Mouse (Mus musculus) stomach, adult 2 months (tissue): ENCODE results near the gene Olfr958. TPM values are rescaled to one million over a fixed set of nuclear protein-coding genes. Genes with fewer than 3 reads are reported as not detected.

Experiments used
- polyA plus RNA-seq: library from polyadenylated mRNA; depleted of rRNA; stranded (reverse); fragments of >200 nt; gene quantifications from 2 replicates; pipeline ENCODE4 v1.2.3, GENCODE M21; 2012; rRNA removed

The Olfr958 gene
- polyA plus RNA-seq, result not detected in 2 replicates

DNA sequence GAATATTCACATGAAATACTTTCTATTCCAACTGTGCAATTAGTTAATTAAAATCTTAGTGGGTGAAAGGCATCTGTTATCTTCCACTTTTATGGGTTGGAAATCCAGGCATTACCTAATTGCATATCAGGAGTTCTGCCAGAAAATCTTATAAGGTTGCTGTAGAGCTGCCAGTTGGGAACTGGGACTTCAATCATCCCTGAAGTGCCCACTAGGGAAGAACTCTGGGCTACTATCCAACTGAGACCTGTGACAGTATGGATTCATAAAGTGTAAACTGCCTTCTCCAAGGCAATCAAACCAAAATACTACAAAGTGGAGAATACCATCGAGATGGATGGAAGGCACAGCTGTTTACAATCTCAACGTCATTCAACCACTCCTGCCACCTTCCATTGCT lies at the start of gene Olfr958:
Olfr958 (minus strand) TSS at position 109 of the 400 bp plus-strand sequence.

GRCm38 (mm10) chr9:39575469-39575868 lies 21.6 kb upstream of the Olfr958 start, which contains the start of gene Olfr959:
Olfr959 (minus strand) TSS chr9:39575569.

GRCm38 (mm10) chr9:39515531-39515930 lies 38.3 kb downstream of the Olfr958 start, which contains the start of gene Olfr957:
Olfr957 (minus strand) TSS chr9:39515809.

Other genes with a start within 250 kb of the Olfr958 start
- not detected in 2 replicates for gene Olfr948, start 228.0 kb downstream of the Olfr958 start, polyA plus RNA-seq
- gene Olfr951, start 166.6 kb downstream of the Olfr958 start, polyA plus RNA-seq, result not detected in 2 replicates
- not detected in 2 replicates for gene Olfr952, start 126.9 kb downstream of the Olfr958 start, polyA plus RNA-seq
- not detected in 2 replicates for gene Olfr954, start 97.4 kb downstream of the Olfr958 start, polyA plus RNA-seq
- not detected in 2 replicates for gene Olfr955, start 82.1 kb downstream of the Olfr958 start, polyA plus RNA-seq
- not detected in 2 replicates for gene Olfr44, start 60.1 kb downstream of the Olfr958 start, polyA plus RNA-seq
- gene Olfr957, start 38.2 kb downstream of the Olfr958 start, polyA plus RNA-seq, result not detected in 2 replicates
- not detected in 2 replicates for gene Olfr959, start 21.5 kb upstream of the Olfr958 start, polyA plus RNA-seq
- gene AW551984, start 50.3 kb upstream of the Olfr958 start, polyA plus RNA-seq, result 0.84 and 3.4 TPM in 2 replicates
- gene Olfr148, start 56.6 kb upstream of the Olfr958 start, polyA plus RNA-seq, result not detected in 2 replicates
- gene Olfr960, start 67.3 kb upstream of the Olfr958 start, polyA plus RNA-seq, result not detected in 2 replicates
- gene Olfr961, start 91.0 kb upstream of the Olfr958 start, polyA plus RNA-seq, result not detected in 2 replicates
- not detected in 2 replicates for gene Olfr963, start 113.2 kb upstream of the Olfr958 start, polyA plus RNA-seq
- gene Olfr149, start 153.1 kb upstream of the Olfr958 start, polyA plus RNA-seq, result not detected in 2 replicates
- not detected in 2 replicates for gene Olfr965, start 157.3 kb upstream of the Olfr958 start, polyA plus RNA-seq
- not detected in 2 replicates for gene Olfr150, start 176.9 kb upstream of the Olfr958 start, polyA plus RNA-seq
- gene Olfr967, start 192.2 kb upstream of the Olfr958 start, polyA plus RNA-seq, result not detected in 2 replicates
- not detected in 2 replicates for gene Olfr968, start 229.2 kb upstream of the Olfr958 start, polyA plus RNA-seq
- not detected in 2 replicates for gene Olfr969, start 236.9 kb upstream of the Olfr958 start, polyA plus RNA-seq